Mouse (Mus musculus) ES-Bruce4 (cell line): ENCODE measurements around the gene Rad54l2.

Experiments
- CTCF ChIP-seq: IDR thresholded peaks from one replicate; pipeline ENCODE4 v1.8.1; 2011; ENCODE audit warnings: low read depth, low read length
- EP300 ChIP-seq: IDR thresholded peaks from 2 replicates; pipeline ENCODE4 v1.6.1; 2011; ENCODE audit warnings: low read depth, low read length; ENCODE audit not compliant: insufficient read depth
- POLR2A ChIP-seq: IDR thresholded peaks from one replicate; pipeline ENCODE4 v1.8.1; 2011; ENCODE audit warnings: low read length; ENCODE audit not compliant: insufficient read depth

DNA sequence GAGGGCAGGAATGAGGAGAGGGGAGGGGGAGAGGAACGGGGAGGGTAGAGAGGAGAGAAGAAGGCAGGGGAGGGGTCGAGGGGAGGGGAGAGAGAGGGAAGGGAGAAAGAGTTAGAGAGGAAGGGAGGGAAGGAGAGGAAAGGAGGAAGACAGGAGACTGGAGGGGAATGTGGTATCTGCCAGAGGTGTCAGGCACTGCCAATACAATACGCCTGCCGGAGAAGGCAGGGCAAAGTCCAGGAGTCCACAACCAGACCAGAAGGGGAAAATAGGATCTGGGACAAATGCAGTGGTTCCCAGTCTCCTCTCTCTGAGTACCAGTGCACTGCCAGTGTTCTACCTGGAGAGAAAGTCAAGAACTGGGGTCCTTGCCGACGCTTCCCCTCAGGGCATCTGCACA, 1.8 kb upstream of the Rad54l2 start:
- no peak for TF ChIP-seq CTCF
- TF ChIP-seq EP300, result no peak
- TF ChIP-seq POLR2A, result no peak
